Mouse (Mus musculus) gastrocnemius, adult 8-10 months (tissue): ENCODE results near the gene E2f8. TPM values are rescaled to one million over a fixed set of nuclear protein-coding genes. Genes with fewer than 3 reads are reported as not detected.

Experiments
- DNase-seq, 2 experiments: peaks; one replicate each; pipeline ENCODE4 v3.0.0; 2022; ENCODE audit warnings: low spot score in 2 of 2
- total RNA-seq, 4 experiments: library from RNA; stranded (reverse); gene quantifications; 2 replicates each; pipeline ENCODE4 v1.2.4; 2022

Gene E2f8
- total RNA-seq, 4 experiments from 2014 or later: 0.16 to 0.34 TPM; not detected in 2

GRCm38 (mm10) chr7:48893093-48893492 lies 11.7 kb upstream of the E2f8 start:
- no peak for DNase-seq

- no peak for DNase-seq
These were observed 9.6 kb upstream of the E2f8 start for GRCm38 (mm10) chr7:48891029-48891428.

- DNase-seq: no peak
These were observed 7.4 kb upstream of the E2f8 start for GRCm38 (mm10) chr7:48888751-48889150.

- DNase-seq: no peak
These were observed 6.6 kb upstream of the E2f8 start for GRCm38 (mm10) chr7:48887973-48888372.

GRCm38 (mm10) chr7:48884266-48884611 lies 2.8 kb upstream of the E2f8 start:
- no peak for DNase-seq

- no peak for DNase-seq
These were observed 2.3 kb upstream of the E2f8 start for GRCm38 (mm10) chr7:48883525-48884265.

- no peak for DNase-seq
These were observed 694 bp upstream of the E2f8 start for GRCm38 (mm10) chr7:48881971-48882609.

GRCm38 (mm10) chr7:48880591-48881481 lies 560 bp downstream of the E2f8 start:
- DNase-seq: peak; percentile 83 to 89

GRCm38 (mm10) chr7:48879574-48879973 lies 1.8 kb downstream of the E2f8 start:
- no peak for DNase-seq

GRCm38 (mm10) chr7:48877786-48878390 lies 3.5 kb downstream of the E2f8 start:
- no peak for DNase-seq

GRCm38 (mm10) chr7:48876526-48876925 lies 4.9 kb downstream of the E2f8 start:
- no peak for DNase-seq

- no peak for DNase-seq
These were observed 6.3 kb downstream of the E2f8 start for GRCm38 (mm10) chr7:48875096-48875495.

- no peak for DNase-seq
These were observed 10.1 kb downstream of the E2f8 start for GRCm38 (mm10) chr7:48871292-48871691.

GRCm38 (mm10) chr7:48870579-48871180 lies 10.7 kb downstream of the E2f8 start:
- no peak for DNase-seq

- DNase-seq: no peak
These were observed 11.3 kb downstream of the E2f8 start for GRCm38 (mm10) chr7:48870144-48870543.

GRCm38 (mm10) chr7:48867576-48867975 lies 13.8 kb downstream of the E2f8 start:
- no peak for DNase-seq

- DNase-seq: no peak
These were observed 16.5 kb downstream of the E2f8 start for GRCm38 (mm10) chr7:48864671-48865458.

- DNase-seq: no peak
These were observed 17.2 kb downstream of the E2f8 start for GRCm38 (mm10) chr7:48864199-48864598.

- DNase-seq: no peak
These were observed 19.6 kb downstream of the E2f8 start for GRCm38 (mm10) chr7:48861796-48862195.

- no peak for DNase-seq
These were observed 20.4 kb downstream of the E2f8 start for GRCm38 (mm10) chr7:48860948-48861347.
